Mouse (Mus musculus): ENCODE measurements at regions not wholly inside any gene's neighbourhood (a gene's known extent, or its start where the extent isn't known, plus 50 kb on each side); places are given as distances from the start of the nearest gene placed in this dataset.
A peak's percentile ranks its signal among the peaks of the same experiment; 100 is the strongest.
"Not testable (repeated sequence)": the region's sequence is repeated elsewhere in the genome, so short reads cannot be mapped to it uniquely, and the experiment has no call there.

GRCm38 (mm10) chr4:94385703-94386102 is 170.6 kb upstream of the Gm10306 start:
- DNase-seq (ENCODE audit: extremely low spot score in 1 of 2, low spot score in 1 of 2), result no peak

DNA sequence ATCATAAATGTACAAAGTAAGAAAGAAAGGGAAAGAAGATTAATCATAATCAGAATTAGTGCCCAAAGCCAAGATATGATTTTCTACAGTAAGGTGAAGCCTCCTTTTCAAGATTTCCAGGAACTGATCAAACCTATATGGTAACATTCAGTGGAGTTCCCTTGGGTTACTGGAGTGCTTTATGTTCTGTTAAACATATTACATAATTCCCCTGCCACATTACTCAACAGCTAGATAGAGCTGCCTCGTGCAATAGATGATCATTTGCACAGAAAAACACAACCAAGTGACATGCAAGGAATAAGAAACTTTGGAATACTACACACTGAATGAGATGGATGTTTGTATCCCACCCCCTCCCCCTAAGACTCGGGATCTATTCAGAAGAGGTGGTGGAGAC is 168.0 kb upstream of the Gm10306 start:
- DNase-seq (ENCODE audit: extremely low spot score in 1 of 2, low spot score in 1 of 2), result no peak

GRCm38 (mm10) chr4:94394462-94394861 is 161.9 kb upstream of the Gm10306 start:
- no peak for DNase-seq (ENCODE audit: extremely low spot score in 1 of 2, low spot score in 1 of 2)

GRCm38 (mm10) chr4:94397284-94397683 is 159.1 kb upstream of the Gm10306 start:
- DNase-seq (ENCODE audit: extremely low spot score in 1 of 2, low spot score in 1 of 2), result no peak

- no peak for DNase-seq (ENCODE audit: extremely low spot score in 1 of 2, low spot score in 1 of 2)
Measured at GRCm38 (mm10) chr4:94406922-94407321, 149.4 kb upstream of the Gm10306 start.

DNA sequence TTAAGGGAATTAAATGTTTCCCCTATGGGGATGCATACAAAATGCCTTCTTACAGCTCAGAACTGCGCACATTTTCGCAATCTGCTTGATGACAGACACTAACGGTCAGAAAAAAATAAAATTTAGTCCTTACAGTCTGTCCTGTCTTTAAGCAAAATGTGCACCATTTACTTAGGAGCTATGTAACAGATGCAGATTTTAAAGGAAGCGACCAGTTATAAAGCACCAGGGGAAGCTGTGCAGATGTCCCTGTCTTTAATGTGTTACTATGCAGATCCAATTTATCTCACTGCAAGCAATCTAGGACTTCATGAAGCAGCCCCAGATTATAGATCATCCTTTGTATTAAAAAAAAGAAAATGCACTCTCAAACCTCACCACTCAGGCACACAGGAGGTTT is 148.8 kb upstream of the Gm10306 start:
- DNase-seq (ENCODE audit: extremely low spot score in 1 of 2, low spot score in 1 of 2), result no peak

DNA sequence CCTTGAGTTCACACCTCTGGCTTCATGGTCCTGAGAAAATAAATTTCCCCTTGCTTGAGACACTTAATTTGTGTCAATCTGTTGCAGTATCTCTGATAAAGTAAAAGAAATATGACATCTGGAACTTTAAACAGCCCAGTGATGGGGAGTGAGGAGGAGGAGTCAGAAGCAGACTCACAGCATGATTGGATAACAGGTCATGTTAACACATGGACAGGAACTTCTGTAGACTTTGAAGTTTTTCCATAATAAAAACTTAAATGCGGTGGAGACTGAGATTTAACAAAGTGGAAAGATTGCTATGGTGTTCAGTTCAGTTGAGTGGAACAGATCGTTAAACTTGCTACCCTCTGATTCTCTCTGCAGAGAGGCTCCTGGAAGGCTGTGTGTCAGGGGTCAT is 143.7 kb upstream of the Gm10306 start:
- DNase-seq (ENCODE audit: extremely low spot score in 1 of 2, low spot score in 1 of 2), result no peak

- DNase-seq (ENCODE audit: extremely low spot score in 1 of 2, low spot score in 1 of 2), result not testable (repeated sequence)
Measured at GRCm38 (mm10) chr4:94425525-94425924, 130.8 kb upstream of the Gm10306 start.

- no peak for DNase-seq (ENCODE audit: extremely low spot score in 1 of 2, low spot score in 1 of 2)
Measured at GRCm38 (mm10) chr4:94427581-94427980, 128.8 kb upstream of the Gm10306 start.

DNA sequence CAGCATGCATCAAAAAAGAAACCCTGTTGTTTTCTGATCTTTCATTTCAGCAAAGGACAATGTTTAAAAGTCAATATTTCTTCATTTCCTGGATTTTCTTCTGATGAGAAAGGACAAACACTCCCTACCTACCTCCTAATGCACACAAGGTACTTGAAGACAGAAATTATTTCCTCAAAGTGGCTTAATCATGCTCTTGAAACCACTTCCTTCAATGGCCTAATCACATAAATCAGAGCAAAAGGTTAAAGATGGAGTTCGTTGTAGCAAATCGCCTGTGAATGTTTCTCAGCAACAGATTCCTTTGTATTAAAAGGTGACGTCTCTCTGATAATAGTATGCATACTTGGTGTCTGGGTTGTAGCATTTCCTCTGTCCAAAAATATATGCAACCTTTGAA is 124.3 kb upstream of the Gm10306 start:
- DNase-seq (ENCODE audit: extremely low spot score in 1 of 2, low spot score in 1 of 2), result no peak

DNA sequence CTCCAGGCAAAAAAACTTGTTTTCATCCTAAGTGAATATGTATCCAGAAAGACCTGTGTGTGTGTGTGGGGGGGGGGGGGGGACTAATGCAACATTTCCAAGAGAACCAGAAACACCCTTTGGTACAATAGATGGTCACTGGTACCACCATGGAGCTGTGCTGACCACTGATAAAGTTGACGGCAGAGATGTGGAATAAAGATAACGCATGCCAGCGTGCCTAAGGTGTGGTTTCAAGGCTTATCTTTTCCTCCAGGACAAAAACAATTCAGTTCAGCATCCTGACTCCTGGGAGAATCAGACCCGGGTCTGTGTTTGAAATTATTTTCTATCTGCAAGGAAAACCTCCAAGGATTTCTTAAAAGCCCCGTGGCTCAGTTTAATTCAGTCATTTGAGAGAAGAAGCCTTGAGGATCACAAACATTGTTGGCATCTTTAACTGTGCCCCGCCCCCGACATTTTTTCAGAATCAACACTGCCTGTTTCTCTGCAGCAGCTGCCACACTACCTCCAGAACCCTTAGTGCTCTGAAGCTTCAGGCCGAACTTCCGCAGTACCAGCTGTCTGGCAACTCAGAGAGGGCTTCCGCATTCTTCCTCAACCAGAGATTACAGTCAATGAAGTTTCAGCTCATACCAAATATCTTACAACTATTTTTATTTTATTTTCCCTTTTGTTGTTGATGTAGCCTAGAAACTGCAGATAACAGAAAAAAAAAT is 118.5 kb upstream of the Gm10306 start:
- DNase-seq (ENCODE audit: extremely low spot score in 1 of 2, low spot score in 1 of 2), result peak in 1 of 2 experiments; percentile 41

DNA sequence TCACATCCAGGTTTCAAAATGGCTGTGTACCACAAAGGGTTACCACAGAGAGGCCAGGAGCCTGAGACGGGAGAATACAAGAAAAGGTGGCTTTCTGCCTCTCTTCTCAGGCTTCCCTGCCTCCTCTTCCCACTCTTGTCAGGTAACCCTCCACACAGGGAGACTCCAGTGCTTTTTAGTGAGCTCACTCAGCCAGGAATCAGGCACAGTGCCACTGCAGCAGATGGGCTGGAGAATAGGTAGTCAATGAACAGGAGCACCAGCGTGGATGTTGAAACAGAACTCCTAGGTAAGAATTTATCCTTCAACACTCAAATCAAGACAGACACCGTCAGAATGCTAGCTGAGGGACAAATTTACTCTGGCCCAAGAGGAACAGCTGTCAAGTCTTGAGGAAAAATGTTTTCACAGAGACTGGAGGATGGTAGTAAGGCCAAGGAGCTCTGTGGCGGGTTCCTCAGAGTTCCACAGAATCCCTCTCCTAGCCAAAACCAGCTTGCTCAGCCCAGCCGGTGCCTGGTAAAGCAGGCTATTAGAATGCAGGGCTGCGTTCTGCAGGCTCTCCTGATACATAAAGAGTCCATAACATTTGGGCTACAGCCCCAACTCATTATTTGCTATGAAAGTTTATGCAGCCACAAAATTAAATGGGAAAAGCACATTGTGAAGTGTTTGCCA is 117.0 kb upstream of the Gm10306 start:
- no peak for DNase-seq (ENCODE audit: extremely low spot score in 1 of 2, low spot score in 1 of 2)

DNA sequence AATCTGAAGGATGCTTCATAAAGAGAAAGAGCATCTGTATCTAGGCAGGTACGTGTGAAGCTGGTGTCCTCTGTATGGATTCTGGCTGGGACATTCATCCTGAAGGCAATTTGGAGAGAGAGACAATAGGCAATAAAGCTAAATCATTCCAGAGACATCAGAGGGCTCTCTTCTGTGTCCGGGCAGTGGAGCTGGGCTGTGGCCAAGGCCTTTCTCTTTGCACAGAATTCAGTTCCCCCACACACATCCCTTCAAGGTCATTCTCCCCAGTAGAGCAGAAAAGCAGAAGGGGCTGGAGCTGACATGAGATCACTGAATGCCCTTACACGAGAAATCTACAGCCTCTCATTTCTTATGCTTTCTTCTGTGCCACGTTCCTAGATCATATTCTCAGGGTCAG is 109.7 kb upstream of the Gm10306 start:
- no peak for DNase-seq (ENCODE audit: extremely low spot score in 1 of 2, low spot score in 1 of 2)

Measured in frontal cortex, adult 2 months (tissue).